Mouse (Mus musculus): ENCODE measurements around the gene Mef2d.

Gene Mef2d

DNA sequence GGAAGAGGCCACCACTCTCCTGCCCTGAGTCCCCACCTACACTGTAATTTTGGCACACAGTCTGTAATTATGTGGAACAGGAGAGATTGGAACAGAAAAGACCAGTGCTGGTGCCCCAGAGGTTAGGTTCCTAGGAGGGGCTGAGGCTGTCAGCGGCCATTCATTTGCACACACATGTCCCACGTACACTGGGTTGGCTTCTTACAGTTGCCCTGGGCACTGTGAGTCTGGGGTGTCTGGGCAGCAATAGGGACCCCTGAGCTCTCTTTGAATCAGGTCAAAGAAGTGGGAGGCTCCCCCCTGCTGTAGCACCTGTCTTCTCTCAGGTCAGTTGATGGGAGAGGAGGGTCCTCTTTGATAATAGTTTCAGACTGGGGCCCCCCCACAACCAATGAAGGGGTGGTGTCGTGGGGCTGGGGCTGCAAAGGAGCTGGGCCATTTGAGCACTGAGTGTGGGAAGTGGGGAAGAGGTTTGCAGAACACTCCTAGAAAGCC, 66.1 kb downstream of the Mef2d start:
- no peak for DNase-seq (ENCODE audit: low spot score)

- no peak for DNase-seq (ENCODE audit: low spot score)
Measured at GRCm38 (mm10) chr3:88209306-88209705, 67.1 kb downstream of the Mef2d start.

DNA sequence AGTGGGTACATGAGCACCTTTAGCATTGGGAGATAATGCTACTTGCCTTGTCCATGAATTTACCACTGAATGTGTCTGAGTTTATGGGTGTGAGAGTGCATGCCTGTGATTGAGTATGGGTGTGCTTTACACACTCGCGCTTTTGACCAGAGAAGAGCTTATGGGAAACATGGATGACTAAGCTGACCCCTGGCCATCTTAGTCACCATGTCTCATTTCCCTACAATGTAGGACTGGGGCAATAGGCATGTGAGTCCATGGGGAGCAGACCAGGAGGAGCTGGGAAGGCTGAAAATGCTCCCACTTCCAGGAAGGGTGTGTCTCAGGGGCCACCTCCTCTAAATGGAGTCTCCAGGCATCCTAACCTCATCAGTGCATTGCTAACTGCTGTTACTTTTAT, 67.9 kb downstream of the Mef2d start:
- DNase-seq (ENCODE audit: low spot score): no peak

- no peak for DNase-seq (ENCODE audit: low spot score)
Measured at GRCm38 (mm10) chr3:88210918-88211317, 68.7 kb downstream of the Mef2d start.

DNA sequence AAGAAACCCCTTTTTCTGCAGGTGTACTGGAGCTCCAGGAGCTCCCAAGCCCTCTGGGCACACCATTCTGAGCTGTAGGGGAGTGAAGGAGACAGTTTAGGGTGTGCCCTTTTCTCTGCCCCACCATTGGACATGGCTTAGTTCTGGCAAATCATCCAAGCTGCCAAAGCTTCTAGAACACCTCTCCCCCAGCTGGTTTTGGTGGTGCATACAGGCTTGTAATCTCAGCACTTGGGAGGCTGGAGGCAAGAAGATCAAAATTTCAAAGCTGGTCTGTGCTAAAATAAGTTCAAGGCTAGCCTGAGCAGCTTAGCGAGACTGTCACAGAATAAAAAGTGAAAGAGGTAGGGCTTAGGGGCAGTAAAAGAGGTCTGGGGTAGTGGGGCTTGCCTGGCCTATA, 70.2 kb downstream of the Mef2d start:
- DNase-seq (ENCODE audit: low spot score): no peak

- no peak for DNase-seq (ENCODE audit: low spot score)
Measured at GRCm38 (mm10) chr3:88213019-88213418, 70.8 kb downstream of the Mef2d start.

GRCm38 (mm10) chr3:88214197-88214938, 72.2 kb downstream of the Mef2d start:
- no peak for DNase-seq (ENCODE audit: low spot score)

- DNase-seq (ENCODE audit: low spot score): no peak
Measured at GRCm38 (mm10) chr3:88214971-88215552, 72.9 kb downstream of the Mef2d start.

DNA sequence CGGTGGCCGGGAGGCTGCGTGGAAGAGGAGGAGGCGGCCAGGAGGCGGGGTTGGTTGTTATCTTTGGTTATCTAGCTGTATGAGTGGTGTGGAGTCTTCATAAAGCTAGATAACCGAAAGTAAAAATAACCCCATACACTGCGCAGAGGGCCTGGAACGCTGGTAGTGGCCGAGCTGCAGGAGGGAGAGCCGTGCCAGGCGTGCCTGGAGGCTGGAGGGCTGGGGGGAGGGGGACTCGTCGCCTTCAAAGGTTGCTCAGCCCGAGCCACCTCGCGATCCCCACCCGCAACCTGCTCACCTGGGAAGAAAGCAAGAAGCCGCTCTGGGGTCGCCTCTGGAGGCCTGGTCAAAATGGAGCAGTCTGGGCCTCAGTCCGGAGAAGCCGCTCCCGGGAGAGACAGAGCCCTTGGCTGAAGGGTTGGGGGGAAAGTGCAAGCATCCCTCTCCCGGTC, 73.4 kb downstream of the Mef2d start:
- DNase-seq (ENCODE audit: low spot score): no peak

- DNase-seq (ENCODE audit: low spot score): no peak
Measured at GRCm38 (mm10) chr3:88216116-88216515, 73.9 kb downstream of the Mef2d start.

DNA sequence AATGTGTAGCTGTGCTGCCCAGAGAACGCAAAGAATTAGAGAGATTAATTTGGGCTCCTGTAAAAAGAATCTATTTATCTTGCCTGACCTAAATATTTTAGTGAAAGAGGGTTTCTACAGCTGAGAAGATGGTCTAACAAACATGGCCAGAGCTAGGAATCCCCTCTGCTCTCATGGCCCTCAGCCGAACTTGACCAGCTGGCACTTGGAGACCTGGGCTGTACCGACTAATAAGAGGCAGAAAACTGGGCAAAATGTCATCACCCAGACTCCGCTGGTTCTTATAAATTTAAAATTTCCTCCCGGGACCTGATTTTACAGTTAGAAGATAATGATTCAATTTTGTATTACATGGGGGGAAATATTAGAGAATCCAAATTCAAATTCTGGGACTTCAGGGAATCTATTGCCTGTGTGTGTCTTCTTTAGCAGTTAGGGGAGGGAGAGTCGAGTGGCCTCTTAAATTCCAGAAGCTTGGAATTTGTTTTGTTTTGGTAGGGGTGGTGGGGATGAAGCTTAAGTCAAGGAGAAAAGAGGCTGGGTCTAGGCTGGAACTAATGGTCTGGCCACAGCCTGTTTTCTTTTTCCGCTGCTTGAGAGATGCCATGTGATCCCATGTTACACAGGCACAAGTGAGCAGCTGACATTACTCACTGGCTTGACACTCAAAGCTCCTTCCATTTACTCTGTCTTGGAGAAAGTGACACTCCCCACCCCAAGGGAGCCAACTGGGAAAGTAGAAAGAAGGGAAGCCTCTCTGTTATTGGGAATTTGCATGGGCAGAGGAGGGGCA, 74.6 kb downstream of the Mef2d start:
- DNase-seq (ENCODE audit: low spot score): no peak

GRCm38 (mm10) chr3:88217679-88218078, 75.5 kb downstream of the Mef2d start:
- no peak for DNase-seq (ENCODE audit: low spot score)

DNA sequence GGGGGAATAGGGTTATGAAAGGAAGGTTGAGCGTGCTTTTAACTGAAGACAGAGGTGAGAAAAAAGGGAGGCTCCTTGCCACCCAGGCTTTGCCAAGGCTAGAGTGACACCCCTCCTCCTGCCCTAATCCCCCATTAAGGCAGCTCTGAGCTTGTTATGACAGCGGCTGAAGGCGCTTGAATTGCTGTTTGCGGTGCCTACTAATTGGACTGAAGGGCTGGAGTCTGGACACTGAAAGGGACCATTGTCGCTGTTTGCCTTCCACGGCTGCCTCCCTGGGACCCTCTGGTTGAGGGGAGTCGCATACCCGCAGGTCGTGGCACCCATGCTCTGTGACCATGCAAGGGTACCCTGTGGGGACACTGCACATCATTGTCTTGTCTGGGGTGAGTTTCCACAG, 77.8 kb downstream of the Mef2d start:
- DNase-seq (ENCODE audit: low spot score): no peak

GRCm38 (mm10) chr3:88220842-88221241, 78.7 kb downstream of the Mef2d start:
- DNase-seq (ENCODE audit: low spot score): peak; percentile 30

Data from urinary bladder, postnatal 10 days (tissue).